Mouse (Mus musculus) kidney, adult 8-10 months (tissue): Measurements from ENCODE around the gene Cyp1a1.

ENCODE experiments used
- DNase-seq, 2 experiments: peaks; one replicate each; pipeline ENCODE4 v3.0.0; 2022

The Cyp1a1 gene

GRCm38 (mm10) chr9:57656631-57657350, 30.9 kb upstream of the Cyp1a1 start:
- DNase-seq: no peak

GRCm38 (mm10) chr9:57657843-57658242, 29.9 kb upstream of the Cyp1a1 start:
- DNase-seq: no peak

- no peak for DNase-seq
Observed at GRCm38 (mm10) chr9:57658970-57659369, 28.8 kb upstream of the Cyp1a1 start.

GRCm38 (mm10) chr9:57659774-57660173, 28.0 kb upstream of the Cyp1a1 start:
- DNase-seq: peak; percentile 73 to 86

- DNase-seq: no peak
Observed at GRCm38 (mm10) chr9:57660501-57660900, 27.2 kb upstream of the Cyp1a1 start.

- DNase-seq: no peak
Observed at GRCm38 (mm10) chr9:57661552-57661951, 26.2 kb upstream of the Cyp1a1 start.

- DNase-seq: no peak
Observed at GRCm38 (mm10) chr9:57664616-57665015, 23.1 kb upstream of the Cyp1a1 start.

GRCm38 (mm10) chr9:57666536-57666935, 21.2 kb upstream of the Cyp1a1 start:
- no peak for DNase-seq

- DNase-seq: no peak
Observed at GRCm38 (mm10) chr9:57667136-57667535, 20.6 kb upstream of the Cyp1a1 start.

- no peak for DNase-seq
Observed at GRCm38 (mm10) chr9:57667817-57668216, 19.9 kb upstream of the Cyp1a1 start.

- peak in 1 of 2 experiments; percentile 27 for DNase-seq
Observed at GRCm38 (mm10) chr9:57668277-57668676, 19.5 kb upstream of the Cyp1a1 start.

- peak; percentile 85 to 89 for DNase-seq
Observed at GRCm38 (mm10) chr9:57669566-57669965, 18.2 kb upstream of the Cyp1a1 start.

GRCm38 (mm10) chr9:57671037-57671436, 16.7 kb upstream of the Cyp1a1 start:
- DNase-seq: no peak

GRCm38 (mm10) chr9:57671500-57671899, 16.2 kb upstream of the Cyp1a1 start:
- no peak for DNase-seq

- DNase-seq: peak in 1 of 2 experiments; percentile 41
Observed at GRCm38 (mm10) chr9:57681411-57681810, 6.3 kb upstream of the Cyp1a1 start.

GRCm38 (mm10) chr9:57683520-57683919, 4.2 kb upstream of the Cyp1a1 start, which contains the start of gene Cyp1a2:
TSS of gene Cyp1a2 (minus strand) at chr9:57683703.
- DNase-seq: no peak

- DNase-seq: no peak
Observed at GRCm38 (mm10) chr9:57686011-57686410, 1.7 kb upstream of the Cyp1a1 start.

GRCm38 (mm10) chr9:57688158-57688557, 430 bp downstream of the Cyp1a1 start:
- peak; percentile 47 to 57 for DNase-seq

- no peak for DNase-seq
Observed at GRCm38 (mm10) chr9:57688606-57689005, 878 bp downstream of the Cyp1a1 start.

- DNase-seq: no peak
Observed at GRCm38 (mm10) chr9:57694108-57694507, 6.4 kb downstream of the Cyp1a1 start.

GRCm38 (mm10) chr9:57696380-57697285, 8.9 kb downstream of the Cyp1a1 start:
- DNase-seq: peak; percentile 38 to 61

GRCm38 (mm10) chr9:57697380-57697779, 9.7 kb downstream of the Cyp1a1 start:
- DNase-seq: no peak

- no peak for DNase-seq
Observed at GRCm38 (mm10) chr9:57698466-57699150, 10.9 kb downstream of the Cyp1a1 start.
